Comparison of ENCODE assay signal across 23 mouse cellular contexts in genomic region chr12:51896901-51897300, GRCm38 (mm10).
"Had no signal": no experiment of that assay in that cellular context is flagged by ENCODE, and none has a peak within 500 bp of the region (broad histone marks: within the 10 kb centered on the region; RNA-seq: fewer than 3 reads in every experiment).

No protein-coding gene starts in this region.

- H3K9ac ChIP-seq: hindbrain, embryonic 13.5 days; hindbrain, embryonic 15.5 days; kidney, embryonic 15.5 days; limb, embryonic 13.5 days; limb, embryonic 15.5 days; liver, embryonic 12.5 days; liver, embryonic 14.5 days had no signal

- ATAC-seq: hindbrain, postnatal 0 days; intestine, embryonic 16.5 days; liver, embryonic 12.5 days had no signal

- H3K4me1 ChIP-seq: heart, embryonic 10.5 days; hindbrain, embryonic 13.5 days; hindbrain, embryonic 15.5 days; kidney, embryonic 15.5 days; limb, embryonic 13.5 days; limb, embryonic 15.5 days; liver, embryonic 12.5 days had no signal

- H3K4me3 ChIP-seq: heart, embryonic 10.5 days; hindbrain, embryonic 13.5 days; hindbrain, embryonic 15.5 days; kidney, embryonic 15.5 days; limb, embryonic 13.5 days; limb, embryonic 15.5 days; liver, embryonic 12.5 days had no signal

- H3K27me3 ChIP-seq: hindbrain, embryonic 13.5 days; hindbrain, embryonic 15.5 days; kidney, embryonic 15.5 days; limb, embryonic 13.5 days; limb, embryonic 15.5 days; liver, embryonic 12.5 days had no signal

- H3K4me2 ChIP-seq: hindbrain, embryonic 13.5 days; hindbrain, embryonic 15.5 days; kidney, embryonic 15.5 days; limb, embryonic 13.5 days; limb, embryonic 15.5 days; liver, embryonic 12.5 days had no signal

- DNase-seq: gastrocnemius, postnatal 14 days; gastrocnemius, postnatal 36 days; heart, adult 11 months; kidney, adult 11 months; kidney, adult 2 months; kidney, adult 9 months; kidney, postnatal 14 days; kidney, postnatal 36 days; layer of hippocampus, adult 9-11 months; layer of hippocampus, postnatal 36 days; left cerebral cortex, postnatal 4 days; lung, adult 18-20 months had no signal

- H3K27ac ChIP-seq: heart, embryonic 10.5 days; hindbrain, embryonic 13.5 days; hindbrain, embryonic 15.5 days; hindbrain, postnatal 0 days; kidney, embryonic 15.5 days; kidney, postnatal 0 days; limb, embryonic 13.5 days; limb, embryonic 15.5 days; liver, embryonic 12.5 days; liver, embryonic 14.5 days had no signal

- H3K9me3 ChIP-seq: heart, embryonic 10.5 days; hindbrain, embryonic 13.5 days; hindbrain, embryonic 15.5 days; kidney, embryonic 15.5 days; limb, embryonic 13.5 days; limb, embryonic 15.5 days; liver, embryonic 12.5 days had no signal
